18 mouse cellular contexts compared by ENCODE assay signal in the genomic region with DNA sequence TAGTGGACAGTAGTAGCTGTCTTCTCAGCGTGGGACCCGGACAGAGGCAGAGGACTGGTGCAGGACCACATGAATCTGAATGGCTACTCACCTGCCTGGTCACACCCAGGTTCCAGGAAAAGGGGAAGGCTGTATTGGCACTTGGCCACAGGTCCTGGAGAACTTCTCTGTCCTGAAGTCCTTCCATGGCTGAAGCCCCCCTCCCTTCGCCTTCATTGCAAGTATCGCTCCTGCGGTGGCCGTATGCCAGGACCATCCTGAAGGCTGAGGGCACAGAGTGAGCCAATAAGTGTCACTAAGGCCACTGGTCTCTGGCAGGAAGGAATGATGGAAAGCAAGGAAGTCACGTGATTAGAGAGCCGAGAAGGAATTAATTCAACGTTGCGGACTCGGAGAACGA. TPM values are rescaled to one million over a fixed set of nuclear protein-coding genes. Genes with fewer than 3 reads are reported as not detected.
"Had no signal": no experiment of that assay in that cellular context is flagged by ENCODE, and none has a peak within 500 bp of the region (broad histone marks: within the 10 kb centered on the region; RNA-seq: fewer than 3 reads in every experiment).

No protein-coding gene starts in this region.

- H3K9ac ChIP-seq: neural tube, embryonic 12.5 days; neural tube, embryonic 13.5 days; neural tube, embryonic 15.5 days; stomach, embryonic 15.5 days had no signal

- H3K9me3 ChIP-seq: neural tube, embryonic 12.5 days; neural tube, embryonic 13.5 days; neural tube, embryonic 15.5 days; stomach, embryonic 15.5 days had no signal

- H3K36me3 ChIP-seq: neural tube, embryonic 12.5 days; neural tube, embryonic 13.5 days; neural tube, embryonic 15.5 days; stomach, embryonic 15.5 days had no signal

- H3K27me3 ChIP-seq: neural tube, embryonic 12.5 days; neural tube, embryonic 13.5 days; neural tube, embryonic 15.5 days; stomach, embryonic 15.5 days had no signal

- DNase-seq: retina, postnatal 1 day; right cerebral cortex, adult 18-20 months; right cerebral cortex, postnatal 14 days; right cerebral cortex, postnatal 25 days; right cerebral cortex, postnatal 4 days; spleen, adult 18-20 months; thymus, adult 18-20 months; thymus, adult 2 months; thymus, postnatal 14 days; thymus, postnatal 25 days; thymus, postnatal 36 days; thymus, postnatal 4 days had no signal

- H3K27ac ChIP-seq: neural tube, embryonic 12.5 days; neural tube, embryonic 13.5 days; neural tube, embryonic 15.5 days; stomach, embryonic 15.5 days; stomach, postnatal 0 days had no signal

- H3K4me2 ChIP-seq: neural tube, embryonic 12.5 days; neural tube, embryonic 13.5 days; neural tube, embryonic 15.5 days; stomach, embryonic 15.5 days had no signal

- H3K4me3 ChIP-seq: neural tube, embryonic 12.5 days; neural tube, embryonic 13.5 days; neural tube, embryonic 15.5 days; stomach, embryonic 15.5 days had no signal

RNA-seq across cellular contexts. Expression of a gene that starts 55.9 kb away (rescaled TPM):
- polyA plus RNA-seq: small intestine, adult 2 months had no signal
